Mouse (Mus musculus) gastrocnemius, postnatal 14 days (tissue): Measurements from ENCODE around the gene Hes1. TPM values are rescaled to one million over a fixed set of nuclear protein-coding genes. Genes with fewer than 3 reads are reported as not detected.

Source experiments
- DNase-seq: peaks from one replicate; pipeline ENCODE4 v3.0.0; 2021; ENCODE audit warnings: mixed read lengths
- intact Hi-C: fragments of 180-260 bp; cut with DNase I; formaldehyde crosslinking; loops from one replicate; pipeline ENCODE4 v1.15.1; 2025; ENCODE audit warnings: low total_unique reads
- total RNA-seq, 2 experiments: library from RNA; stranded (reverse); gene quantifications; 2 replicates each; pipeline ENCODE4 v1.2.3; 2021

Gene Hes1
- total RNA-seq, 2 experiments from 2014 or later = 19.0 to 19.4 TPM

DNA sequence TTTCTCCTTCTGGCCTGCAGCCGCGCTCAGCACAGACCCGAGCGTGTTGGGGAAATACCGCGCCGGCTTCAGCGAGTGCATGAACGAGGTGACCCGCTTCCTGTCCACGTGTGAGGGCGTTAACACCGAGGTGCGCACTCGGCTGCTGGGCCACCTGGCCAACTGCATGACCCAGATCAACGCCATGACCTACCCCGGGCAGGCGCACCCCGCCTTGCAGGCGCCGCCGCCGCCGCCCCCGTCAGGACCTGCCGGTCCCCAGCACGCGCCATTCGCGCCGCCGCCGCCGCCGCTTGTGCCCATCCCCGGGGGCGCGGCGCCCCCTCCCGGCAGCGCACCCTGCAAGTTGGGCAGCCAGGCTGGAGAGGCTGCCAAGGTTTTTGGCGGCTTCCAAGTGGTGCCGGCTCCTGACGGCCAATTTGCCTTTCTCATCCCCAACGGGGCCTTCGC, 2.7 kb downstream of the Hes1 start:
- intact Hi-C loops = loop anchor here (5.0 to 10.0 kb wide), 3 partner anchors 122 to 340 kb away; no protein-coding TSS in a partner anchor
- peak; percentile 86 for DNase-seq

DNA sequence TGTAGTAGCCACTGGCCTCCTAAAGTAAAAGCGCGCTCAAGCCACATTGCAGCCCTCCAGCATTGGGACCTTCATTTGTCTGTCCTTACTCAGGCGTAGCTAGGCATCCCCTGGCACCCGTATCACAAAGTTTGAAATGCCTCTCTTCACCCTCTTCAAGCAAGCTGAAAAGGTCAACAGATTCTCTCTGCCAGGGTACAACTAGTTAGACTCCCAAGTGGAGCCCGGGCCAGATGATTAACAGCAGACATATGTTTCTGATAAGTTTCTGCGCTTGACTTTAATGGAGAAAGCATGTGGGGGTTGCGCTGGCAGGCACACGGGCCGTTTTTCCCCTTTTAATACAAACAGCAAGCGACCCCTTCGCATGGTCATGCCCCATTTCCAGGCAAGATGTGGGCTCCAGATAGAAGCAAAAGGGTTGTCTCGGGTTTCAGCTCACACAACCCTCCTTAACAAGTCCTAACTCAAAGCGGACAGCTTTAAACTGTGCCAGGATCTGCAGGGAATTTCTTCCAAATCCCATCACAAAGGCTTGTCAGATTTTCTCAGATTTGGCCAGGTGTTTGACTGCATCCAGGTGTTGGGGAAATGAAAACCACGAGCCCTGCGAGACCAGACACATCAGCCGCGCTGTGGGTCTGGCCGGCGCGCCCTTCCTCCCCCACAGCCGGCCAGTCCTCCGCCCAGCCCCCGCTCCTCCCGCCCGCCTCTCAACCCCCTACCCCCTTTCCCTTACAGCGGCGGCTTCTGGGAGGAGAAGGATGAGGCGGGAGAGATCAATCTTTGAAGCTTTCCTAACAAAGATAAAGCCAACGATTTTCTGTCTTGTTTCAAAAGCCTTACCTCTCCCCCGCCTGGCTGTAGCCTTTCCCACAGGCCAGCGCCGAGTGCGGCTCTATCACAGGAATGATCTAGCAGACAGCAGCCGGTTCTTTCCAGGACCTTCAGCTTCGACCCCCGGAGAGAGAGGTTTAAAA, 4.1 kb downstream of the Hes1 start:
- intact Hi-C loops = loop anchor here (5.0 to 10.0 kb wide), 3 partner anchors 124 to 341 kb away; no protein-coding TSS in a partner anchor
- no peak for DNase-seq

DNA sequence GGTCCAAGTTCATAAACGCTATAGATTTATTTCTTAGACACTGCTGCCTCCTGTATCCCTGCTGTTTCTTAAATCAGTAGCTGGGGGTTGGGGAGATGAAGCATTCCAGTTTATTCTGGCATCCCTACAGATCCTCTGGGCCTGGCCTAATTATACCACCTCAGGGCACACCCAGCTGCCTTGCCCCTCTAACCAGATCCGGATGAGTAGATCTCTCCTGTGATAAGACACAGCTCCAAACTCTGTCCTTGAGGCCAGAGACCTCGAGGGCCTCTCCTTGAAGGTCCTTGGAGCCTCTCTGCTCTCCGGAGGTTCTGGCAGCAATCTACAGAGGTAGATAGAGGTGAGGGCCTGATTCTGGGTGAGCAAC, 5.4 kb downstream of the Hes1 start:
- intact Hi-C loops = loop anchor here (5.0 to 10.0 kb wide), 3 partner anchors 125 to 342 kb away; no protein-coding TSS in a partner anchor

DNA sequence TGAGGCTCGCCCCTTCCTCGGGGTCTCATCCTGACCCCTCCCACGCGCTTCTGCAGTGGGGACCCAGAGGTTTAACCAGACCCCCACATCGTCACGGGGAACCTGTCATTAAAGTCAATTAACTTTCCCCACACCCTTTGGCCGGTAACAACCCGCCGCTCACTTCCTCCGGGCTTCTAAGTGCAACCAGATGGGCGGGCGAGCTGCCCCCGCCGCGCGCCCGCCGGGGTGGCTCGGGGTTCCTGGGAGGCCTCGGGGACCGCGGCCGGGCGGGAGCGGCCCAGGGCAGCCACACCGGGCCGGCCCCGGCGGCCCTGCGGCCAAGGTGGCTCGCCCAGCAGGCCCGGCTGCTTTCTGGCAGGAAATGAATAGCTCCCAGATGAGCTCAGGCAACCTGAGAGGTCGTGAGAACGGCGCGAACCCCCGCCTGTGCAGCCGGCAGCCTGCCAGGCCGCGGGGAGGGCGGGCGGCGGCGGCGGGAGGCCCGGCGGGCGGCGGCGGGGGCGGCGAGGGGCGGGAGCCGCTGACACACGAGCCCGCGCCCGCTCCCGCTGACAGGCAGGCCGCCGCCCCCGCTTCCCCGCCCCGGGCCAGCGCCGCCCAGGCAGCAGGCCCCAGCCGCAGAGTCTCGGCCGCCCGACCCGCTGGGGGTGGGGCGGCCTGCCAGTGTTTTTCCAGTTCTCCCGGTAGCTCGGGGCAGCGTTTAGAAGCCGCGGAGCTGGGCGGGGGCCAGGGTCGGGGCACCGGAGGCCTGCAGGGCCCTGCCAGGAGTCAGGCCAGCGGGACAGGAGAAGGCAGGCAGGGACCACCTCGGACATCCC, 6.0 kb downstream of the Hes1 start:
- peak; percentile 89 for DNase-seq
- intact Hi-C loops = loop anchor here (5.0 to 10.0 kb wide), 4 partner anchors 117 to 343 kb away; no protein-coding TSS in a partner anchor

More for the DNA sequence above, 5.4 kb downstream of the Hes1 start:
- no peak for DNase-seq

DNA sequence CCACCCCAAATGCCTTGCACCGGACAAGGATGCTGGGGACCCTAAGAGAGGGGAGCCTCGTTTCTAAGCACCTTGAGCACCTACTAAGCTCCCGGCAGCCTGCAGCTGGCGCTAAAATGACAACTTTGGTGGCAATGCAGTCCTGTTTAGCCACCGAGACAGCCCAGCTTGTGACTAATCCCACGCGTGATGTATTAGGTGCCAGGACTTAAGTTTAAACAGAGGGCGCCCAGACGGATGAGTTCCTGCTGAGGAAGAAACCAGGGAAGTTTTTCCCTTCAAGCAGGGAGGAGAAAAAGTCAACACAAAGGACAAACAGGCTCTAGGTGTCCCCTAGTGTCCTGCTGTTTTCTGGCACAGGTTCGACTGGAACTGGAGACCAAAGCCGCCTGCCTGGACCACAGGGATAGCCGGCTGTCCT, 6.6 kb downstream of the Hes1 start:
- DNase-seq = no peak
- intact Hi-C loops = loop anchor here (5.0 kb wide), 1 partner anchor 117 kb away; no protein-coding TSS in a partner anchor

DNA sequence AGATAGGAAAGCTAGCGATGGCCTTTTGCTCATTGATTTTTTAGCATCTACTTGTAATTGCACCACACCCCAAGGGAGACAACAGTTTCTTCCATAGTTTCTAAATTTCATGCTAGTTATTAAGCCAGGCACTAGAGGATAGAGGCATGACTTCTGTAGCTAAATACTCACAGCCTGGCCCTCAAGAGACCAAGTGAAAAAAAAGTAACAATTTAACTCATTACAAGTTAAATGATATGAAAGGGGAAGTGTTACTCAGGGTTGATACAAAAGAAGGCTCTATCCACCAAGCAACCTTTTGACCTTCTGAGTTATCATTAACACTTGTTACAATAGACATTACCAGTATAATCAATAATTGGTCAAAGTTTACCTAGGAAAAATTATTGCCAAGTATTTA, 9.1 kb downstream of the Hes1 start:
- no peak for DNase-seq
- intact Hi-C loops = loop anchor here (5.0 kb wide), 1 partner anchor 114 kb away; no protein-coding TSS in a partner anchor

DNA sequence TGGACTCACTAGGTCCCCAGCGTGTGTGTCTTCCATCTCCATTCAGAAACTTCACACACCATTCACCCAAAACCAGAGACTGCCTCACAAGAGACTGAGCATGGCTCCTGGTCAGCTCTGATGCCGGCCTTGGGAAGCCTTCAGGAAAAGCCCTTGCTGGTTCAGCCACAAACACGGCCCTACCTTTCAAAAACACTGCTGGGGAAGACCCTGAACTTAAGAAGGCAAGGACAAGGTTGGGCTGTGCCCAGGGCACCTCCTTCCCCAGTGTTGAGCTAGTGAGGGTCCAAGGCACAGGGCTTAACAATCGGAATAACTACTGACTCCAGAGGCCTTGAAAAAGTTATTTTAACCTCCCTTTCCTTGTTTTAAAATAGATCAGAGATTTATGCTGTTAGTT, 17.3 kb downstream of the Hes1 start:
- DNase-seq = no peak
- intact Hi-C loops = no loop called here

DNA sequence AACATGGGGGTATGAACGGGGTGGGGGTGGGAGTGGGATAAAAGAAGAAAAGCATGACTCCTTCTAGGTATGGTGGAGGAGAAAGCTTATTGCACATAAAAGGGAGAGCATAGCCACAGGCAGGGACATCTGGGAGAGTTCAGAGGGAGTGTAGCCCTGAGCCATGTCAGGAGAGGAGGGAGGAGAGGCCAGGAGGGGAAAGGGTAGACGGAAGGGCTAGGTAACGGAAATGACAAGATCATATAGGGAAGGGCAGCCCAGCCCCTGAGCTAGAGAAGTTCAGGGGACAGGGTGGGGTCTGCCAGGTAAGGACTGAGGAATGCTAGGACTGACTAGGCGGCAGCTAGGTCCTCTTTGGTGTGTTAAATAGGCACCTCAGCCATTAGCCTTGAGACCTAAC, 17.8 kb downstream of the Hes1 start:
- intact Hi-C loops = no loop called here
- DNase-seq = no peak

DNA sequence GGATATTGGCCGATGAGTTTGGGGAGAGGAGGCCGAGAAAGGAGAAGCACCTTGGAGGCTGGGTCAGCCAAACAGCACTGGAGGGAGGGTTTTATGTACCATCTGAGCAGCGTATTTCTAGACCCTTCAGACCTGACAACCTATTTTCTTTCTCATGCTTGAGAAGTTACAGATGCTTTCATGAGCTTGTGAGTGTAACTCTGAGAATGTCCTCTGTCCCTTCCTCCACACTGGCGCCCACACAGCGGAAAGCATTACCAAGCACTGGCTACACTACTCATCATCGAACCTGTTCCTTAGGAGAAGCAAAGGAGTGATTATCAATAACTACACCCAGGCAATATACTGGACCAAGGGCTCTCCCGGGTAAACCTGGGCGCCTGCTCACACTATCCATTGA, 18.8 kb downstream of the Hes1 start:
- DNase-seq = no peak
- intact Hi-C loops = no loop called here

DNA sequence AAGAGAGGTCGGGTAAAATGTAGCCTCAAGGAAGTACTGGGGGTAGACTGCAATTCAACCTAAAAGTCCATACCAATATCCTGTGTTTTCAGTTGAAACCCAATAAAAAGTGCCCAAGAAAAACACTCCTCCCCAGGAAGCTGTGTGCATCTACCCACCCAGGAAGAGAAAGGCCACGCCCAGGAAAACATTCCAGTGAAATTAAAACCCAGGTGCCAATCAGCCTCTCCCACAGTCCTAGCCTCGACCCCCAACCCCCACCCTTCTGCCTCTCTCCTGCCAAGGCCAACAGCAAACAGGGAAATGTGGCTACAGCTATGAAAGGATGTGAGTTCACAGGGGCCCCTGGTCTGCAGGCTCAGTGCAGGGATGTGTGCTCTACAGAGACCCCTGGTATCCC, 19.4 kb downstream of the Hes1 start:
- intact Hi-C loops = no loop called here
- DNase-seq = no peak

DNA sequence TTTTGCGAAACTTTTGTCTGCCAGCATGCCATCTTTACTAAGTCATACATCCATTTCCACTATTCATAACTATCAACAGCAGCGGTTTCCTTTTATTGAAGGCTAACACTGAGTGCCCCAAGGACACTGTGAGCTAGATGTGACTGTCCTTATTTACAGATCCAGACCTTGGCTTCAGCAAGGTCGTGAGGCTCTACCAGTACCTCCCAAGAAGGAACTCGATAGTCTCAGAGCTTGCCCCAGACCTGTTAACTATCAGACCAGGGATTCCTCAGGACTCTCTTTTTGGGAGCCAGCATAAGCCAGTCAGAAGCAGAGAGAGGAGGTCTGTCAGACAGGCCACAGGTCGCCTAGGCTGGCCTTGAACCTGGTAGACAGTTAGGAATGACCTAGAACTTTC, 24.5 kb downstream of the Hes1 start:
- intact Hi-C loops = no loop called here
- no peak for DNase-seq

DNA sequence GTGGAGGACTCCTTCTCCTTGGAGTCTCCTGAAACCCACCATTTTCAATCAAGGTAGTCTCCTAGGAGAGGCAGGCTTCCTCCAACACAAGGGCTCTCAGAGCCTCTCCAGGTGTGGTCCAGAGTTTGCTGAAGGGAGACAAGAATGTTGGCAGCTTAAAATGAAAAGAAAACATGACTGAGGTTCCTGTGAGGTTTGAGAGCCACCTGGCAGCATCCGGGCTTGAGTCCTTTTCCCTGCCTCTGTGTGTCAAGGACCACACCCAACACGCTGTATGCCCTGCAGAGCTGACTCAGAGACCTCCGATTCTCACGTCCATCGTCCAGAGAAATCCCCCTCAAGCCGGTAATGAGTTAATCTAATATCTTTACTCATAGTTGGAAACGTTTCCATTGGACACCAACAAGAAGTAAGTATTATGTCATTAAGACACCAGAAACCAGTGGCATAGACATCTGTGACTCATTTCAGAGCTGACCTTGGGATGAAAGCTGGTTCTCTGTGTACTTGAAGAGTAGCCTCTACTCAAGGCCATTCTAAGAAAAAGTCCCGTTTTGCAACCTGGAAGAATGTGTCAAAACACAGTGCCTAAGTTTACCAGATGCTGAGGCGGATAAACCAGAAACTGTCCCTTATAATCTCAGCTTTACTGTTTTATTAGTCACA, 26.1 kb downstream of the Hes1 start:
- DNase-seq = no peak
- intact Hi-C loops = no loop called here

DNA sequence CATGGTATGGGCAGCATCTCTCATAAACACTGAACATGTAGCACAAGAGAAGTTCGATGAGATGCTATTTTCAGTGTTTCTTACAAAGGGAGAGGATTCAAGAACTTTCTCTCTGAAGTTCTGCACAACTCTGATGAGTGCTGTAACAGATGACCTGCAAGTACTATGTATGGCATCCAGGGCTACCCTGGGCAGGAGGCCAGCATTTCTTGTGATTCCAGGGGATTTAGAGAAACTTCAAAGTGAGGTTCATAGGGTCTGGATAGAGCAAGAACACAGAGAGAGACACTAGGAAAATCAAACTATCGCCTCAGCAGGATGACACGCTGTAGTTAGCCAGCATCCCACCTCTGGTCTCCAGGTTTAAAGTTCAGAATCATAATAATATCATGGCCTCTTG, 31.9 kb downstream of the Hes1 start:
- no peak for DNase-seq
- intact Hi-C loops = no loop called here

DNA sequence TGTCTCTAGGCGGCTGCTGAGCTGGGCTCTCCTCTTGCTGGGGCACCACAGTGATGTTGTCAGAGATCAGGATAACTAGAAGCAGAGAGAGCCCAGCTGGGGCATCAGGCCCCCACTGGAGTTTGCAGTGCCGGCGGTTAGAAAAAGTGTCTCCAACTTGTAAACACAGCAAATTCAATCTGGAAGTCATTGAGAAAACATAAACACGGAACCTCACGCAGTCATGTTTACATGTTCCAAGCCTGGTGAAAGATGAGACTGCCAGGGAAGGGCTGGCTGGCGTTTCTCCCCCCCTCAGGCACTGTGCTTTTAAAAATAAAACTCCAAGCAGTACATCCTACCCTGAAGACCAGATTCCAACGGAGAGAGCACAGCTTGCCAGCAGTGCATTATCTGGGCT, 32.3 kb downstream of the Hes1 start:
- peak; percentile 13 for DNase-seq
- intact Hi-C loops = no loop called here

DNA sequence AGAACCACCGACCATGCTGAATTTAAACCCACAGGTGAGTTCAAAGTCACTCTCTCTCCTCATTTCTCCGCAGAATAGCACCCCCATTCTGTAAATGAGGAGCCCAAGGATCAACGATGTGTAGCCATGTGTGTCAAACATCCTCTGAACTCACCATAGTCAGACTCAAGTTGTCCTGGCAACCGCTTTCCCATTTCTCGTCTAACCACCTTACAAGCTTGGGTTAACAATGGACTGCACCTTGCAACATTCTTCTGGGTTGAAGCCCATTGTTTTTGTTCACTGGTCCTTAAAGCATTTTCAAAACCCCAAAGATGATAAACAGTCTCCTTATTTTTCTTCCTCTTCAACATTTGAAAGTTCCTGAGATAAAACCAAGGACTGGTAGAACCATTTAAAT, 34.9 kb downstream of the Hes1 start:
- intact Hi-C loops = no loop called here
- no peak for DNase-seq

DNA sequence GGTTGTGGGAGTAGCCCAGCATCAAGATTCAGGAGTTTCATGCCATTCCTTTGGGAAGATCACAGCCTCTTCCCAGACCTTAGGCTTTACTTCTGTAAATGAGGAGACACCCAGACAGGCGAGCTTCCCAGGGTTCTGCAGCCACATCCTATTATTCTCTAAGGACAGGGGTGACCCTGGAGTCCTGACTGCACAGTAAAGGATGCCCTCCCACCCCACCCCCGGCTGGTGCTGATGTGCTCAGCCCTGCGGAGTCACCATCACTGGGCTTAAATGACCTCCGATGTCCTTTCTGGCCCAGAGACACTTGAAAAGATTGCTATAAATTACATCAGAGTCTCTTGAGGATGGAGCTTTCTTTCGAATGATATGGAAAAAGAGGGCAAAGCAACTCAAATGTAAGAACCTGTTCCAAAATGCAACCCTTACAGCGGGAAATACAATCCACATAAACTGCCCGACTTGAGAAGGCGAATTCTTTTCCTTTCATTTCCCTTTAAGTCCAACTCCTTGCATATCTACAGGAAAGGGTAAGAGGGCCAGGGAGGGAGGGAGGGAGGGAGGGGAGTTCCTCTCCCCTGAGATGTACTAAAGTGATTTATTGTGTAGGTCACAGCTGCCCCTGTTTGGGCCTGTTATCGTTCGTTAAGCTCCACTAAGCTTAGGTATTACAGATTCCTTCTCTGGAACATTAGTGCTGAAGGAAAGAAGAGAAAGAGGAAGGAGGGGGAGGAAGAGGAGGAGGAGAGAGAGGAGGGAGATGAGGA, 38.1 kb downstream of the Hes1 start:
- intact Hi-C loops = no loop called here
- no peak for DNase-seq

DNA sequence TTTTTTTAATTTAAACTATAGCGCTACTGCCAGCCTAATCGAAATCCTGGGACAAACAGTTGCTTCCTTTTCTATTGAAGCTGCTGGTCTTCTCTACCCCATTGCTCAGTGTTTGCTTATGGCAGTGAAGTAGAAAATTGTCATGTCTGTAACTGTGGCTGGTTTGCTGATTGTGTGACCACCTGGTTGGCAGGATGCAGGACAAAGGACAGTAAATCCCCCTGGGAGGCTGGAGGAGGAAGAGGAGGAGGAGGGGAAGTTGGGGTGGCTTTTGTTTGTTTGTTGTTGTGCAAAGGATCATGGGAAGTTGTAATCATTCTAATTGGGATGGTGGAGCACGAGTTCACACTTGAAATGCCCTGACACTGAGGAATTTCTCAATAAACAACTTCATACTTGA, 38.8 kb downstream of the Hes1 start:
- intact Hi-C loops = no loop called here
- no peak for DNase-seq

DNA sequence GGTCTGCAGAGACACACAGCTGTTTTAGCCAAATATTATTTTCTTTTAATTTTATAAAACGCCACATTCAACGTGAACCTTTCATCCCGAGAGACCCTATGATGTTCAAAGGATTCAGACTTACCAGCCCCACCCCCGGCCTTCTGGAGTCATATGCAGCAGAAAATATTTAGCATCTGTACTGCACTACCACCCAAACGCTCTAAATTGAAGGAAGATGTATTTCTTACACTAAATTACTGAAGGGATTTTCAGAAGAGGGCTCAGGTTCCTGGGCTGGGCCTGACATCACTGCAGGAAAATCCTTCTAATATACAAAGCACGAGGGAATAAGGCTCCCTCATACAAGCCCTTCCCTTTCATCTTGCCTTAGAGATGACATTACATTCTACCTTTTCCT, 39.3 kb downstream of the Hes1 start:
- DNase-seq = no peak
- intact Hi-C loops = no loop called here

DNA sequence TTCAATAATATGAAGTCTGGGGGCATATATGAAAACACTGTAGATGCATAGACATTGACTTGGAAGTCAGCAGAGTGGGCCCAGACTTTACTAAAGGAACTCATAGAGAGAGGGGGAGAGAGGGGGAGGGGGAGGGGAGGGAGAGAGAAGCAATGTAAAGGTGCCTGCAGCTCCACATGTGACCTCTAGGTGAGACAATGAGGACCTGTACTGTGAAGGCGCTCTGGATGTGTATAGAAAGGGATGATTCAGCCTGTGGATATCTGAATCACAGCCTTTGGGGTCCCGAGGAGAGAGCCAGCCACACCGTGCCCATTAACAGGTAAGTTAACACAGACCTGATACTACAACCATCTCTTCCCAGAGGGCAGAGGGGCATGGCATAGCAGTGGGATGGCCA, 40.2 kb downstream of the Hes1 start:
- no peak for DNase-seq
- intact Hi-C loops = no loop called here
